Mouse (Mus musculus): ENCODE data around the gene Itpk1. TPM values are rescaled to one million over a fixed set of nuclear protein-coding genes. Genes with fewer than 3 reads are reported as not detected.

Itpk1 gene
- polyA plus RNA-seq, 1 experiment: 4.5 TPM

GRCm38 (mm10) chr12:102652420-102652819 is 52.3 kb downstream of the Itpk1 start:
- H3K79me2 ChIP-seq (ENCODE audit: control insufficient read depth, insufficient read depth): no peaks in the 10 kb centered on the region
- no peak for TF ChIP-seq MYOD1 (IDR thresholded peaks at IDR 0.05; ENCODE audit: control insufficient read depth, insufficient read length, low read depth)
- TF ChIP-seq MYOG (IDR thresholded peaks at IDR 0.05; ENCODE audit: control insufficient read depth, extremely low read depth, insufficient read length): no peak
- TF ChIP-seq CEBPB (IDR thresholded peaks at IDR 0.05; ENCODE audit: low read depth): no peak
- TF ChIP-seq USF1 (IDR thresholded peaks at IDR 0.05; ENCODE audit: low read depth): no peak
- TF ChIP-seq FOSL1 (IDR thresholded peaks at IDR 0.05; ENCODE audit: insufficient read depth, low read length, poor library complexity, severe bottlenecking): no peak
- no peak for TF ChIP-seq MAX (IDR thresholded peaks at IDR 0.05)
- TF ChIP-seq CTCF (IDR thresholded peaks at IDR 0.05; ENCODE audit: control insufficient read depth, insufficient read depth, insufficient read length): no peak
- no peaks in the 10 kb centered on the region for H3K36me3 ChIP-seq (ENCODE audit: control insufficient read depth, insufficient read depth)
- H3K27me3 ChIP-seq (ENCODE audit: control insufficient read depth, insufficient read depth, insufficient read length): no peaks in the 10 kb centered on the region
- no peak overlapping the region for H3ac ChIP-seq (ENCODE audit: control insufficient read depth, insufficient read length, low read depth)
- no peak overlapping the region for H3K4me3 ChIP-seq (ENCODE audit: insufficient read depth, poor library complexity, severe bottlenecking)
- H3K79me3 ChIP-seq (ENCODE audit: low read depth): no peaks in the 10 kb centered on the region

- Histone ChIP-seq H3K4me3 (ENCODE audit: insufficient read depth, poor library complexity, severe bottlenecking) (no peak overlapping the region), H3K79me3 (ENCODE audit: low read depth) (no peaks in the 10 kb centered on the region), H3K79me2 (ENCODE audit: control insufficient read depth, insufficient read depth) (no peaks in the 10 kb centered on the region), H3K36me3 (ENCODE audit: control insufficient read depth, insufficient read depth) (no peaks in the 10 kb centered on the region), H3ac (ENCODE audit: control insufficient read depth, insufficient read length, low read depth) (no peak overlapping the region), H3K27me3 (ENCODE audit: control insufficient read depth, insufficient read depth, insufficient read length) (no peaks in the 10 kb centered on the region)
- TF ChIP-seq CEBPB (IDR thresholded peaks at IDR 0.05; ENCODE audit: low read depth): no peak
- no peak for TF ChIP-seq FOSL1 (IDR thresholded peaks at IDR 0.05; ENCODE audit: insufficient read depth, low read length, poor library complexity, severe bottlenecking)
- no peak for TF ChIP-seq CTCF (IDR thresholded peaks at IDR 0.05; ENCODE audit: control insufficient read depth, insufficient read depth, insufficient read length)
- TF ChIP-seq MYOG (IDR thresholded peaks at IDR 0.05; ENCODE audit: control insufficient read depth, extremely low read depth, insufficient read length): no peak
- no peak for TF ChIP-seq MAX (IDR thresholded peaks at IDR 0.05)
- no peak for TF ChIP-seq USF1 (IDR thresholded peaks at IDR 0.05; ENCODE audit: low read depth)
- no peak for TF ChIP-seq MYOD1 (IDR thresholded peaks at IDR 0.05; ENCODE audit: control insufficient read depth, insufficient read length, low read depth)
These were observed 52.9 kb downstream of the Itpk1 start for GRCm38 (mm10) chr12:102651871-102652270.

- no peaks in the 10 kb centered on the region for H3K36me3 ChIP-seq (ENCODE audit: control insufficient read depth, insufficient read depth)
- H3K4me3 ChIP-seq (ENCODE audit: insufficient read depth, poor library complexity, severe bottlenecking): no peak overlapping the region
- no peaks in the 10 kb centered on the region for H3K79me2 ChIP-seq (ENCODE audit: control insufficient read depth, insufficient read depth)
- TF ChIP-seq FOSL1 (IDR thresholded peaks at IDR 0.05; ENCODE audit: insufficient read depth, low read length, poor library complexity, severe bottlenecking) (no peak), MAX (IDR thresholded peaks at IDR 0.05) (no peak), MYOD1 (IDR thresholded peaks at IDR 0.05; ENCODE audit: control insufficient read depth, insufficient read length, low read depth) (no peak), CEBPB (IDR thresholded peaks at IDR 0.05; ENCODE audit: low read depth) (no peak), CTCF (IDR thresholded peaks at IDR 0.05; ENCODE audit: control insufficient read depth, insufficient read depth, insufficient read length) (no peak), USF1 (IDR thresholded peaks at IDR 0.05; ENCODE audit: low read depth) (no peak), MYOG (IDR thresholded peaks at IDR 0.05; ENCODE audit: control insufficient read depth, extremely low read depth, insufficient read length) (no peak)
- H3K27me3 ChIP-seq (ENCODE audit: control insufficient read depth, insufficient read depth, insufficient read length): no peaks in the 10 kb centered on the region
- H3K79me3 ChIP-seq (ENCODE audit: low read depth): no peaks in the 10 kb centered on the region
- H3ac ChIP-seq (ENCODE audit: control insufficient read depth, insufficient read length, low read depth): no peak overlapping the region
These were observed 53.3 kb downstream of the Itpk1 start for GRCm38 (mm10) chr12:102651401-102651800.

- Histone ChIP-seq H3K4me3 (ENCODE audit: insufficient read depth, poor library complexity, severe bottlenecking) (no peak overlapping the region), H3K27me3 (ENCODE audit: control insufficient read depth, insufficient read depth, insufficient read length) (no peaks in the 10 kb centered on the region), H3K36me3 (ENCODE audit: control insufficient read depth, insufficient read depth) (no peaks in the 10 kb centered on the region), H3K79me2 (ENCODE audit: control insufficient read depth, insufficient read depth) (no peaks in the 10 kb centered on the region), H3ac (ENCODE audit: control insufficient read depth, insufficient read length, low read depth) (no peak overlapping the region), H3K79me3 (ENCODE audit: low read depth) (no peaks in the 10 kb centered on the region)
- TF ChIP-seq CEBPB (IDR thresholded peaks at IDR 0.05; ENCODE audit: low read depth): no peak
These were observed 54.1 kb downstream of the Itpk1 start for GRCm38 (mm10) chr12:102650649-102651048.

- no peaks in the 10 kb centered on the region for H3K36me3 ChIP-seq (ENCODE audit: control insufficient read depth, insufficient read depth)
- TF ChIP-seq CTCF (IDR thresholded peaks at IDR 0.05; ENCODE audit: control insufficient read depth, insufficient read depth, insufficient read length): no peak
- no peak for TF ChIP-seq CEBPB (IDR thresholded peaks at IDR 0.05; ENCODE audit: low read depth)
- TF ChIP-seq MAX (IDR thresholded peaks at IDR 0.05): no peak
- TF ChIP-seq FOSL1 (IDR thresholded peaks at IDR 0.05; ENCODE audit: insufficient read depth, low read length, poor library complexity, severe bottlenecking): no peak
- no peak for TF ChIP-seq MYOG (IDR thresholded peaks at IDR 0.05; ENCODE audit: control insufficient read depth, extremely low read depth, insufficient read length)
- TF ChIP-seq USF1 (IDR thresholded peaks at IDR 0.05; ENCODE audit: low read depth): no peak
- no peak for TF ChIP-seq MYOD1 (IDR thresholded peaks at IDR 0.05; ENCODE audit: control insufficient read depth, insufficient read length, low read depth)
- no peaks in the 10 kb centered on the region for H3K79me2 ChIP-seq (ENCODE audit: control insufficient read depth, insufficient read depth)
- H3K79me3 ChIP-seq (ENCODE audit: low read depth): no peaks in the 10 kb centered on the region
- no peak overlapping the region for H3ac ChIP-seq (ENCODE audit: control insufficient read depth, insufficient read length, low read depth)
- no peaks in the 10 kb centered on the region for H3K27me3 ChIP-seq (ENCODE audit: control insufficient read depth, insufficient read depth, insufficient read length)
- H3K4me3 ChIP-seq (ENCODE audit: insufficient read depth, poor library complexity, severe bottlenecking): no peak overlapping the region
These were observed 56.7 kb downstream of the Itpk1 start for GRCm38 (mm10) chr12:102647839-102648564.

Measured in C2C12 (cell line).